Mouse (Mus musculus) limb, embryonic 11.5 days (tissue): ENCODE measurements around the gene Aldh8a1. TPM values are rescaled to one million over a fixed set of nuclear protein-coding genes. Genes with fewer than 3 reads are reported as not detected.

ENCODE experiments used
- ATAC-seq: fragments of 200-750 bp; cut with Nextera tagmentation; 2 replicates; pipeline ENCODE4 v1.8.0; 2017; ENCODE audit warnings: low read depth; ENCODE audit not compliant: insufficient number of reproducible peaks, low FRiP score, low TSS enrichment
- DNase-seq: peaks from one replicate; pipeline ENCODE4 v3.0.0-alpha.2; 2015; ENCODE audit warnings: low spot score
- H3K27ac ChIP-seq: fragments of 300-500 bp; sonication (generic); replicated peaks from 2 replicates; pipeline ENCODE4 v1.5.1; 2014; ENCODE audit warnings: low read depth, mild to moderate bottlenecking, low read length
- H3K27me3 ChIP-seq: fragments of 300-500 bp; sonication (generic); 2 replicates; pipeline ENCODE4 v1.6.1; 2014; ENCODE audit warnings: mild to moderate bottlenecking, low read length, mixed read lengths; ENCODE audit not compliant: control insufficient read depth, insufficient read depth
- H3K36me3 ChIP-seq: fragments of 300-500 bp; sonication (generic); 2 replicates; pipeline ENCODE4 v1.6.1; 2014; ENCODE audit warnings: mild to moderate bottlenecking, low read length, moderate library complexity, mixed read lengths; ENCODE audit not compliant: control insufficient read depth, insufficient read depth
- H3K4me1 ChIP-seq: fragments of 300-500 bp; sonication (generic); 2 replicates; pipeline ENCODE4 v1.6.1; 2014; ENCODE audit warnings: low read length, mixed read lengths; ENCODE audit not compliant: control insufficient read depth, insufficient read depth
- H3K4me2 ChIP-seq: fragments of 300-500 bp; sonication (generic); 2 replicates; pipeline ENCODE4 v1.6.1; 2014; ENCODE audit warnings: low read depth, mild to moderate bottlenecking, moderate library complexity; ENCODE audit not compliant: severe bottlenecking
- H3K4me3 ChIP-seq: fragments of 300-500 bp; sonication (generic); 2 replicates; pipeline ENCODE4 v1.5.1; 2014; ENCODE audit warnings: low read depth, low read length
- H3K9ac ChIP-seq: fragments of 300-500 bp; sonication (generic); 2 replicates; pipeline ENCODE4 v1.6.1; 2014; ENCODE audit warnings: mild to moderate bottlenecking, low read length
- H3K9me3 ChIP-seq: fragments of 300-500 bp; sonication (generic); 2 replicates; pipeline ENCODE4 v1.6.1; 2016; ENCODE audit warnings: low read length; ENCODE audit not compliant: control insufficient read depth
- WGBS: fragments of 180-500 bp; shearing (Covaris S2); extraction: QIAGEN DNeasy Blood & Tissue Kit; methylation state at CpG from one replicate; pipeline ENCODE4 v1.1.7; 2014; 5-methylcytosine and 5-hydroxymethylcytosine counted together
- polyA plus RNA-seq: library from polyadenylated mRNA; unstranded; fragments of >200 nt; fragmentation: Nextera tagmentation; extraction: Ambion mirVana; gene quantifications from 2 replicates; pipeline ENCODE4 v1.2.1, GENCODE M21; 2014

Gene Aldh8a1
- polyA plus RNA-seq, 1 experiment from 2014 or later, result not detected

- H3K9me3 ChIP-seq, result no peaks in the 10 kb centered on the region
- no peaks in the 10 kb centered on the region for H3K4me1 ChIP-seq
- H3K9ac ChIP-seq, result no peak overlapping the region
- H3K4me3 ChIP-seq, result no peak overlapping the region
- H3K36me3 ChIP-seq, result peaks cover 6% of the 10 kb centered on the region; the same call in 1 of the 2 replicates
- H3K27me3 ChIP-seq, result no peaks in the 10 kb centered on the region
- DNase-seq (no peak), ATAC-seq (no peak)
- no peak overlapping the region for H3K4me2 ChIP-seq
- H3K27ac ChIP-seq, result no peak overlapping the region
- WGBS, result 90% methylated on average over 5 of the region's 5 CpGs
Observed at GRCm38 (mm10) chr10:21349449-21349848, 27.6 kb upstream of the Aldh8a1 start.

GRCm38 (mm10) chr10:21349946-21350345, 27.1 kb upstream of the Aldh8a1 start:
- Histone ChIP-seq H3K9me3 (no peaks in the 10 kb centered on the region), H3K36me3 (peaks cover 8% of the 10 kb centered on the region; the same call in 1 of the 2 replicates), H3K27me3 (no peaks in the 10 kb centered on the region), H3K4me3 (no peak overlapping the region), H3K9ac (no peak overlapping the region), H3K4me1 (no peaks in the 10 kb centered on the region), H3K27ac (no peak overlapping the region), H3K4me2 (no peak overlapping the region)
- 95% methylated on average over 2 of the region's 2 CpGs for whole genome bisulfite sequencing
- ATAC-seq (no peak), DNase-seq (no peak)

GRCm38 (mm10) chr10:21350531-21351515, 26.3 kb upstream of the Aldh8a1 start:
- no peak overlapping the region for H3K4me3 ChIP-seq
- H3K9me3 ChIP-seq, result no peaks in the 10 kb centered on the region
- DNase-seq, result no peak
- no peaks in the 10 kb centered on the region for H3K27me3 ChIP-seq
- WGBS, result 92% methylated on average over 11 of the region's 11 CpGs
- no peak overlapping the region for H3K9ac ChIP-seq
- H3K36me3 ChIP-seq, result peaks cover 5% of the 10 kb centered on the region; the same call in 1 of the 2 replicates
- H3K4me2 ChIP-seq, result no peak overlapping the region
- no peak for ATAC-seq
- H3K27ac ChIP-seq, result no peak overlapping the region
- no peaks in the 10 kb centered on the region for H3K4me1 ChIP-seq

- Histone ChIP-seq H3K4me2 (no peak overlapping the region), H3K36me3 (peaks cover 4% of the 10 kb centered on the region; the same call in 1 of the 2 replicates), H3K9me3 (no peaks in the 10 kb centered on the region), H3K9ac (no peak overlapping the region), H3K4me3 (no peak overlapping the region), H3K27me3 (no peaks in the 10 kb centered on the region), H3K27ac (no peak overlapping the region), H3K4me1 (no peaks in the 10 kb centered on the region)
- no peak for DNase-seq
- ATAC-seq, result no peak
- WGBS, result 91% methylated on average over 12 of the region's 12 CpGs
Observed at GRCm38 (mm10) chr10:21351766-21352165, 25.3 kb upstream of the Aldh8a1 start.

- 54% methylated on average over 5 of the region's 5 CpGs for WGBS
- ATAC-seq (no peak), DNase-seq (no peak)
- Histone ChIP-seq H3K9me3 (no peaks in the 10 kb centered on the region), H3K27ac (no peak overlapping the region), H3K4me2 (no peak overlapping the region), H3K4me1 (no peaks in the 10 kb centered on the region), H3K4me3 (no peak overlapping the region), H3K36me3 (peaks cover 4% of the 10 kb centered on the region; the same call in 1 of the 2 replicates), H3K27me3 (no peaks in the 10 kb centered on the region), H3K9ac (no peak overlapping the region)
Observed at GRCm38 (mm10) chr10:21353890-21354289, 23.2 kb upstream of the Aldh8a1 start.

- H3K4me1 ChIP-seq, result no peaks in the 10 kb centered on the region
- H3K27ac ChIP-seq, result no peak overlapping the region
- H3K4me2 ChIP-seq, result no peak overlapping the region
- DNase-seq, result no peak
- 91% methylated on average over 7 of the region's 7 CpGs for WGBS
- no peak overlapping the region for H3K4me3 ChIP-seq
- no peaks in the 10 kb centered on the region for H3K27me3 ChIP-seq
- ATAC-seq, result no peak
- peaks cover 4% of the 10 kb centered on the region; the same call in 1 of the 2 replicates for H3K36me3 ChIP-seq
- no peaks in the 10 kb centered on the region for H3K9me3 ChIP-seq
- no peak overlapping the region for H3K9ac ChIP-seq
Observed at GRCm38 (mm10) chr10:21354506-21354905, 22.6 kb upstream of the Aldh8a1 start.

GRCm38 (mm10) chr10:21357986-21358385, 19.1 kb upstream of the Aldh8a1 start:
- H3K36me3 ChIP-seq, result peaks cover 2% of the 10 kb centered on the region; the same call in 1 of the 2 replicates
- 95% methylated on average over 8 of the region's 8 CpGs for WGBS
- no peaks in the 10 kb centered on the region for H3K9me3 ChIP-seq
- no peaks in the 10 kb centered on the region for H3K4me1 ChIP-seq
- H3K27me3 ChIP-seq, result no peaks in the 10 kb centered on the region
- H3K27ac ChIP-seq, result no peak overlapping the region
- no peak overlapping the region for H3K9ac ChIP-seq
- H3K4me2 ChIP-seq, result no peak overlapping the region
- ATAC-seq (no peak), DNase-seq (no peak)
- no peak overlapping the region for H3K4me3 ChIP-seq

- Histone ChIP-seq H3K4me1 (no peaks in the 10 kb centered on the region), H3K9ac (no peak overlapping the region), H3K27ac (no peak overlapping the region), H3K4me3 (no peak overlapping the region), H3K4me2 (no peak overlapping the region), H3K9me3 (no peaks in the 10 kb centered on the region), H3K27me3 (no peaks in the 10 kb centered on the region), H3K36me3 (peaks cover 2% of the 10 kb centered on the region; the same call in 1 of the 2 replicates)
- DNase-seq (no peak), ATAC-seq (no peak)
- 97% methylated on average over 4 of the region's 4 CpGs for WGBS
Observed at GRCm38 (mm10) chr10:21359086-21359485, 18.0 kb upstream of the Aldh8a1 start.
